Mouse (Mus musculus) lung, embryonic 15.5 days (tissue): ENCODE measurements around the gene Ly9. TPM values are rescaled to one million over a fixed set of nuclear protein-coding genes. Genes with fewer than 3 reads are reported as not detected.

Experiments used
- ATAC-seq: fragments of 200-750 bp; cut with Nextera tagmentation; 2 replicates; pipeline ENCODE4 v1.8.0; 2017; ENCODE audit warnings: moderate number of reproducible peaks, borderline replicate concordance; ENCODE audit not compliant: low FRiP score, low TSS enrichment; ENCODE audit errors: extremely low read depth
- H3K27ac ChIP-seq: fragments of 300-500 bp; sonication (generic); 2 replicates; pipeline ENCODE4 v1.5.1; 2015; ENCODE audit warnings: moderate library complexity, mild to moderate bottlenecking, inconsistent platforms
- H3K27me3 ChIP-seq: fragments of 300-500 bp; sonication (generic); 2 replicates; pipeline ENCODE4 v1.6.1; 2015; ENCODE audit warnings: inconsistent platforms
- H3K36me3 ChIP-seq: fragments of 300-500 bp; sonication (generic); 2 replicates; pipeline ENCODE4 v1.6.1; 2015; ENCODE audit warnings: inconsistent platforms
- H3K4me1 ChIP-seq: fragments of 300-500 bp; sonication (generic); 2 replicates; pipeline ENCODE4 v1.6.1; 2015; ENCODE audit warnings: inconsistent platforms
- H3K4me2 ChIP-seq: fragments of 300-500 bp; sonication (generic); 2 replicates; pipeline ENCODE4 v1.6.1; 2015; ENCODE audit warnings: inconsistent platforms, mild to moderate bottlenecking, moderate library complexity
- H3K4me3 ChIP-seq: fragments of 300-500 bp; sonication (generic); 2 replicates; pipeline ENCODE4 v1.5.1; 2015; ENCODE audit warnings: mild to moderate bottlenecking, inconsistent platforms
- H3K9ac ChIP-seq: fragments of 300-500 bp; sonication (generic); 2 replicates; pipeline ENCODE4 v1.6.1; 2015; ENCODE audit warnings: inconsistent platforms
- H3K9me3 ChIP-seq: fragments of 300-500 bp; sonication (generic); 2 replicates; pipeline ENCODE4 v1.6.1; 2016; ENCODE audit warnings: inconsistent platforms
- WGBS: fragments of 180-500 bp; shearing (Covaris S2); methylation state at CpG from one replicate; pipeline ENCODE4 v1.1.7; 2015; 5-methylcytosine and 5-hydroxymethylcytosine counted together
- polyA plus RNA-seq: library from polyadenylated mRNA; unstranded; fragments of >200 nt; fragmentation: Nextera tagmentation; extraction: Ambion mirVana; gene quantifications from 2 replicates; pipeline ENCODE4 v1.2.1, GENCODE M21; 2015

The Ly9 gene
- 0.36 and 0.86 TPM in 2 replicates for polyA plus RNA-seq

DNA sequence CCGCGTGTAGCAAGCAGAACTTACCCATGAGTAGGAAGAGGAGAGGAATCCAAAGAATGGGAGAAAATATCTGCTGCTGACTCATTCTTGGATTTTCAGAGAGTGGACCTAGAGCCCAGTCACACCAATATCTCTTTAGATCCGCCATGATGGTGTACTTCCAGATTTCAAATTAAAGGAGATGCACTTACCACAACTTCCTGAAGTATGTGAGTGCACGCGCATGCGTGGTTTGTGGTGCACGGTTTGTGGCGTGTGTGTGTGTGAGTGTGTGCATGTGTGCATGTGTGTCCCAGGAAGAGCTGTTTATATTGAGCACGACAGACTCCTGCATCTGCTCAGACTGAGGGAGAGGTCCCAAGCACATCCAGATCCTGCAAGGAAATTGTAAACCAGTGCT, at the start of gene Ly9:
TSS of gene Ly9 (minus strand) at position 235 of the 400 bp plus-strand sequence.
- Histone ChIP-seq H3K4me2 (no peak within 1 kb of the TSS), H3K9me3 (no peaks in the 10 kb centered on the region), H3K27me3 (no peaks in the 10 kb centered on the region), H3K36me3 (no peaks in the 10 kb centered on the region), H3K4me3 (no peak within 1 kb of the TSS), H3K4me1 (no peaks in the 10 kb centered on the region), H3K9ac (no peak within 1 kb of the TSS), H3K27ac (no peak within 1 kb of the TSS)
- WGBS = 73% methylated on average over 9 of the region's 9 CpGs
- ATAC-seq = no peak

DNA sequence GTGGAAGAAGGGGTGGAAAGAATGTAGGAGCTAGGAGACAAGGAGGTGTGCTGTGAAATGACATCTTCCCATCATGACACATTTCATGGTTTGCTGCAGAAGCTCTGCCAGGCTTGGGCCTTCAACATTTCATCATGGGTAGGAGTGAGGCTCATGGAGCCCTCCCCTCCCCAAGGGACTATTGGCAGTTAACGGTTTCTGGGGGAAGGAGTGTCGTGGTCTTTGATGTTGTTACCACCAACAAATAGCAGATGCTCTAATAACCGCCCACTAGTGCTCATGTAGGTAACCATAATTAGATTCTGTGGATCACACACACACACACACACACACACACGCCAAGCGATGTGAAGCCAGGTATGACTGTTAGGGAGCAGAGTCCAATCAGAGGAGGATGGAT, 45.5 kb upstream of the Ly9 start, which contains the start of gene Slamf7:
TSS of gene Slamf7 (minus strand) at position 302 of the 400 bp plus-strand sequence.
- Histone ChIP-seq H3K4me1 (no peaks in the 10 kb centered on the region), H3K4me2 (no peak within 1 kb of the TSS), H3K9ac (no peak within 1 kb of the TSS), H3K9me3 (no peaks in the 10 kb centered on the region), H3K27ac (no peak within 1 kb of the TSS), H3K27me3 (no peaks in the 10 kb centered on the region), H3K36me3 (no peaks in the 10 kb centered on the region), H3K4me3 (no peak within 1 kb of the TSS)
- WGBS = 89% methylated on average over 5 of the region's 5 CpGs
- no peak for ATAC-seq

DNA sequence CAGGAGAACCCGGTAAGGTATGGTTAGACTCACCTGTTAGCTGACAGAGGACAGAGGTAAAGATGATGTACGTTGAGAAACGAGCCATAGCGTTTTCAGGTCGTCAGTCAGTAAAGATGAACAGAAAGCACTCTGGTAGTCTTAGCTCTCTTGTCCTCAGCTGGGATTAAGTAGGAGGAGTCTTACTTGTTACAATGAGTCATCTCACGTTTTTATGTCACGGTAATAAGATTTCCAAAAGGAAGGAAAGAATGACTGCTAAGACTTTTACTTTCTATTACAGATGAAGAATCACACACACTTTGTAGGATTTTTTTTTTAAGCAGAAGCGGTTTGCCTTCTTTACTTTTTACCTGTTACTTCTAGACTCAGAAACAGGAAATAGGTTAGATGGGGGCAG, 41.6 kb upstream of the Ly9 start:
- Histone ChIP-seq H3K27me3 (no peaks in the 10 kb centered on the region), H3K4me2 (no peak overlapping the region), H3K4me1 (no peaks in the 10 kb centered on the region), H3K9ac (no peak overlapping the region), H3K36me3 (no peaks in the 10 kb centered on the region), H3K4me3 (no peak overlapping the region), H3K9me3 (no peaks in the 10 kb centered on the region), H3K27ac (no peak overlapping the region)
- ATAC-seq = no peak
- WGBS = 73% methylated on average over 8 of the region's 8 CpGs

DNA sequence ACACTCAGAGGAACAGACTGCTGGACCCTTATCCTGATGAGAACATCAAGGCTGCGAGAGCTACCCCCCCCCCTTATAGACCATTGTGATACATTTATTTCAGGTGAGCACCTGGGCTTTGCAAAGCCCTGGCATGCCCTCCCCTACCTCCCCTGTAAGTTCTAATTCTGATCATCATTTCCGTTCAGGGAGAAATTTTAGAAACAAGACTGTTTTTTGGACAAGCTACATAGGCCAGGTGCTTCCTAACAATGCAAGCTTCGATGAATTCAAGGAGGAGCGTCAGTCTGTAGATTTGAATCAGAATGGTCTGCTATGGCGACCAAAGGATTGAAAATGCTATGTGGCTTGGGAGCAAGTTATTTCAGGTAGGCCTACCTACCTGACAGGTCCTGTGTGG, 40.5 kb upstream of the Ly9 start:
- Histone ChIP-seq H3K36me3 (no peaks in the 10 kb centered on the region), H3K4me1 (no peaks in the 10 kb centered on the region), H3K4me2 (no peak overlapping the region), H3K27ac (no peak overlapping the region), H3K9me3 (no peaks in the 10 kb centered on the region), H3K4me3 (no peak overlapping the region), H3K9ac (no peak overlapping the region), H3K27me3 (no peaks in the 10 kb centered on the region)
- ATAC-seq = no peak
- 85% methylated on average over 5 of the region's 5 CpGs for WGBS

GRCm38 (mm10) chr1:171646429-171646940, 39.3 kb upstream of the Ly9 start:
- no peaks in the 10 kb centered on the region for H3K27me3 ChIP-seq
- H3K36me3 ChIP-seq = no peaks in the 10 kb centered on the region
- H3K4me2 ChIP-seq = no peak overlapping the region
- no peak overlapping the region for H3K9ac ChIP-seq
- no peaks in the 10 kb centered on the region for H3K9me3 ChIP-seq
- H3K4me3 ChIP-seq = no peak overlapping the region
- no peak for ATAC-seq
- H3K27ac ChIP-seq = no peak overlapping the region
- WGBS = 62% methylated on average over 5 of the region's 5 CpGs
- H3K4me1 ChIP-seq = no peaks in the 10 kb centered on the region

DNA sequence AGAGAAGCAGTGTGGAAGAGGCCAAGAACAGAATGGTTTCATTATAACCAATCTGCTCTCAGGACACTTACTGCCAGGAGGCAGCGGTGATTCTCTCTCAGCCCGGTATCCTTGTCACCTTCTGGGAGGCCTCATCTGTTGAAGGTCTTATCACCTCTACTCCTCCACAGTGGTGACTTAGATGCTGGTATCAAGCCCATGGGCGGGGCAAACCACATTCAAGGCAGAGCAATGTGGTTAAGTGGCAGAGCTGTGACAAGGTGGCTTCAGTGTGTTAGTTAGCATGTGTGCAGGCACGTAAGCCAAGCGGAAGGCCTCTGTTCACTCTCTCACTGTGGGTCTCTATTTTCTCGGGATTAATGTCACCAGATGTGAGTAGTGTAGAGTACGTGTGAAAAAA, 36.4 kb upstream of the Ly9 start:
- Histone ChIP-seq H3K27ac (no peak overlapping the region), H3K27me3 (no peaks in the 10 kb centered on the region), H3K4me1 (no peaks in the 10 kb centered on the region), H3K9me3 (no peaks in the 10 kb centered on the region), H3K36me3 (no peaks in the 10 kb centered on the region), H3K4me2 (no peak overlapping the region), H3K9ac (no peak overlapping the region), H3K4me3 (no peak overlapping the region)
- 65% methylated on average over 7 of the region's 7 CpGs for WGBS
- ATAC-seq = no peak

DNA sequence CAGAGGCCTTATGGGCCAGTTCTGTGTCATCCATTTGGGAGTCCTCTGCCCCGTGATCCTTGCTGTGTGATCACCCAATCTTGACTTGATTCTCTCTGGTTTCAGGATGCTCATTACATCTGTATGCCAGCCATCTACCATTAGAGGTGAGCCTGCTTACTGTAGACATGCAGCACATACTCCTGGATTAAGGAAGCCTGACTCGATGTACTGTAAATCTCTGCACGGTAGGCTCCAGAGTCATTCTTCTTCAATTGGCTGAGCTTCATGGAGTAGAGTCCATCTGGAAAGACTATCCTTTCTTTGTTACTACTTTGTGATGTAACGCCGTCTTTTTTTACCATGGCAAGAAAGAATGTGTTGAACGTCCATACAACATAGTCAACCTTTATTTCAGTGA, 33.6 kb upstream of the Ly9 start:
- no peak for ATAC-seq
- no peaks in the 10 kb centered on the region for H3K9me3 ChIP-seq
- H3K36me3 ChIP-seq = no peaks in the 10 kb centered on the region
- WGBS = 85% methylated on average over 6 of the region's 6 CpGs
- H3K27ac ChIP-seq = no peak overlapping the region
- H3K4me1 ChIP-seq = no peaks in the 10 kb centered on the region
- H3K4me2 ChIP-seq = no peak overlapping the region
- H3K4me3 ChIP-seq = no peak overlapping the region
- no peak overlapping the region for H3K9ac ChIP-seq
- no peaks in the 10 kb centered on the region for H3K27me3 ChIP-seq

DNA sequence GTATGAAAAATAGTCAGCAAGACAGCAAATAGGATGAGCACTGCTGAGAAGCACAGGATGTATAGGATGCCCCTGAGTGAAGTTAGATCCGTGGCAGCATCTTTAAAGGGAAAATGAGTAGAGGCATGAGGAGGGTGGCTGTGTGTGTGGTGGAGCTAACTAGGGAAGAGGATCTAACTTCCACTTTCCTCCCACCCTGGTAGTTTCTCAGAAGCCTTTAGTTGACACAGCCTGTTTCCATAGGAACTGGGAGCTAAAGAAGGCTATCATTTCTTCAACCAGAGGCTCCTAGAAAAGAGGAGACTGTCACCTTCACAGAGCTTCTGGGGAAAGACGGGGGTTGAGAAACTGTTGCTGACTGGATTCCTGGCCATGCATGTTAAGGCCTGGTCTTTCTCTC, 31.5 kb upstream of the Ly9 start:
- no peak overlapping the region for H3K4me2 ChIP-seq
- no peaks in the 10 kb centered on the region for H3K27me3 ChIP-seq
- H3K9ac ChIP-seq = no peak overlapping the region
- H3K36me3 ChIP-seq = no peaks in the 10 kb centered on the region
- no peak overlapping the region for H3K4me3 ChIP-seq
- no peaks in the 10 kb centered on the region for H3K9me3 ChIP-seq
- H3K4me1 ChIP-seq = no peaks in the 10 kb centered on the region
- no peak for ATAC-seq
- no peak overlapping the region for H3K27ac ChIP-seq
- 61% methylated on average over 2 of the region's 2 CpGs for WGBS

GRCm38 (mm10) chr1:171637101-171637500, 29.9 kb upstream of the Ly9 start:
- WGBS = 74% methylated on average over 8 of the region's 8 CpGs

GRCm38 (mm10) chr1:171635696-171636095, 28.5 kb upstream of the Ly9 start:
- Histone ChIP-seq H3K4me2 (no peak overlapping the region), H3K4me1 (no peaks in the 10 kb centered on the region), H3K36me3 (no peaks in the 10 kb centered on the region), H3K27ac (no peak overlapping the region), H3K9me3 (no peaks in the 10 kb centered on the region), H3K4me3 (no peak overlapping the region), H3K27me3 (no peaks in the 10 kb centered on the region), H3K9ac (no peak overlapping the region)
- ATAC-seq = no peak
- 44% methylated on average over 6 of the region's 6 CpGs for whole genome bisulfite sequencing

More at GRCm38 (mm10) chr1:171637101-171637500, 29.9 kb upstream of the Ly9 start:
- H3K9me3 ChIP-seq = no peaks in the 10 kb centered on the region
- H3K27me3 ChIP-seq = no peaks in the 10 kb centered on the region
- no peak overlapping the region for H3K27ac ChIP-seq
- ATAC-seq = no peak
- H3K4me2 ChIP-seq = no peak overlapping the region
- H3K36me3 ChIP-seq = no peaks in the 10 kb centered on the region
- no peak overlapping the region for H3K9ac ChIP-seq
- no peaks in the 10 kb centered on the region for H3K4me1 ChIP-seq
- H3K4me3 ChIP-seq = no peak overlapping the region

DNA sequence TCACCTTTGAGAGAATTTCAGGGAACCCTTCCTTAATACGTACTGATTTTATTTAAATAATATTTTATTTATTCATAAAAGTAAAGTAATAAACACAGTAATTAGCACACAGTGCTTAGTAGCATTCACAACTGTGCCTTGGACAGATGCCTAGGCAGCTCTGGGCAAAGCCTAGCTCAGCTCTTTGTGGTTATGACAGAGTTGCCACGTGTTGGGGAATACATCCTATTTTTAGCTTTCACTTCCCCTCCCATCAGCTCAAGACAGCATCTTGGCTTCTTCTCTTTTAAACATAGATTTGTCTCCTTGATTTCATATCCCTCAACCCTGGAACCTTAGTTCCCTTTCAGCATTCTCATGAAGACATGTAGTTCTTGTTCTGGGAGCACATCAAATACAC, 24.2 kb upstream of the Ly9 start:
- no peak overlapping the region for H3K4me2 ChIP-seq
- WGBS = 48% methylated on average over 2 of the region's 2 CpGs
- no peaks in the 10 kb centered on the region for H3K27me3 ChIP-seq
- no peaks in the 10 kb centered on the region for H3K9me3 ChIP-seq
- no peaks in the 10 kb centered on the region for H3K4me1 ChIP-seq
- H3K9ac ChIP-seq = no peak overlapping the region
- ATAC-seq = no peak
- no peak overlapping the region for H3K27ac ChIP-seq
- no peaks in the 10 kb centered on the region for H3K36me3 ChIP-seq
- H3K4me3 ChIP-seq = no peak overlapping the region

DNA sequence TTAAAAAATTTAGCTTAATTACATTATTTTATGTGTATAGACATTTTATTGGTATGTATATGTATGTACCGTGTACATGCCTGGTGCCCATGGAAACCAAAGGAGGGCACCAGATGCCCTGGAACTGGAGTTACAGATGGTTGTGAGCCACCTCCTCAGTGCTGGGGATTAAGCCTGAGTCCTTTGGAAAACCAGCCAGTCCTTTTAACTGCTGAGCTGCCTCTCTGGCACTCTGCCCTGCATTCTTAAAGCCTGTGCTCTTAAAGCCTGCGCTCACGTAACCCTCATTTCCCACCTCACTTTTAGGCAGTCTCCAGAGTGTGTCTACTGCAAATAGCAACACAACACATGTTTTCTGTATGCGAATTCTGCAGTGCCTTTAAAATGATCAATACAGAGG, 23.7 kb upstream of the Ly9 start:
- Histone ChIP-seq H3K36me3 (no peaks in the 10 kb centered on the region), H3K4me3 (no peak overlapping the region), H3K9me3 (no peaks in the 10 kb centered on the region), H3K4me2 (no peak overlapping the region), H3K27me3 (no peaks in the 10 kb centered on the region), H3K27ac (no peak overlapping the region), H3K4me1 (no peaks in the 10 kb centered on the region), H3K9ac (no peak overlapping the region)
- no peak for ATAC-seq
- WGBS = 70% methylated on average over 4 of the region's 4 CpGs

DNA sequence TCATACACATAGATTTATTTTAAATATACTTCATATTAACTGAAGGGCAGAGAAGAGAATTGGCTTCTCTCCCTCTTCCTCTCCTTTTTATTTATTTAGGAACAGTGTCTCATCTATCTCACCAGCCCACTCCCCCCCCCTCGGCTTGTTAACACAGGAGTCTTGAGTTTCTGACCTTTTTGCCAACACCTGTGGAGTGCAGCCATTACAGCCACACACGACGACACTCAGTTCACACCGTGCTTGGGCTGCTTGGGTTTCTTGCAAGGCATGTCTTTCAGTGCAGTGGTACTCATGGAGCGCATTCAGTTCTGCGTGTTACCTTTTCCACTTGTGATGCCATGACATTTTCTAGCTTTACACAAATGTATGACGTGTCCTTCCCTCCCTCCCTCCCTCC, 22.8 kb upstream of the Ly9 start:
- no peaks in the 10 kb centered on the region for H3K9me3 ChIP-seq
- no peaks in the 10 kb centered on the region for H3K36me3 ChIP-seq
- no peaks in the 10 kb centered on the region for H3K4me1 ChIP-seq
- no peak overlapping the region for H3K4me3 ChIP-seq
- no peak overlapping the region for H3K9ac ChIP-seq
- H3K4me2 ChIP-seq = no peak overlapping the region
- no peak for ATAC-seq
- WGBS = 52% methylated on average over 7 of the region's 7 CpGs
- no peak overlapping the region for H3K27ac ChIP-seq
- no peaks in the 10 kb centered on the region for H3K27me3 ChIP-seq
